Mouse (Mus musculus): ENCODE results near the gene Cdh11.
"Not testable (repeated sequence)": the region's sequence is repeated elsewhere in the genome, so short reads cannot be mapped to it uniquely, and the experiment has no call there.

Gene Cdh11

GRCm38 (mm10) chr8:102707305-102707704 is 78.1 kb downstream of the Cdh11 start:
- DNase-seq: no peak

- no peak for DNase-seq
Measured at GRCm38 (mm10) chr8:102705376-102705905, 80.0 kb downstream of the Cdh11 start.

GRCm38 (mm10) chr8:102700245-102700644 is 85.2 kb downstream of the Cdh11 start:
- no peak for DNase-seq

- DNase-seq: no peak
Measured at GRCm38 (mm10) chr8:102698232-102698837, 87.1 kb downstream of the Cdh11 start.

- DNase-seq: no peak
Measured at GRCm38 (mm10) chr8:102693465-102693864, 92.0 kb downstream of the Cdh11 start.

GRCm38 (mm10) chr8:102685491-102685890 is 100.0 kb downstream of the Cdh11 start:
- DNase-seq: not testable (repeated sequence)

- DNase-seq: no peak
Measured at GRCm38 (mm10) chr8:102685023-102685422, 100.4 kb downstream of the Cdh11 start.

- DNase-seq: no peak
Measured at GRCm38 (mm10) chr8:102677148-102677547, 108.3 kb downstream of the Cdh11 start.

GRCm38 (mm10) chr8:102664561-102664960 is 120.9 kb downstream of the Cdh11 start:
- not testable (repeated sequence) for DNase-seq

GRCm38 (mm10) chr8:102656529-102656928 is 128.9 kb downstream of the Cdh11 start:
- DNase-seq: no peak

- DNase-seq: no peak
Measured at GRCm38 (mm10) chr8:102651964-102652363, 133.5 kb downstream of the Cdh11 start.

- DNase-seq: no peak
Measured at GRCm38 (mm10) chr8:102627151-102627550, 158.3 kb downstream of the Cdh11 start.

- DNase-seq: no peak
Measured at GRCm38 (mm10) chr8:102612146-102612545, 173.3 kb downstream of the Cdh11 start.

GRCm38 (mm10) chr8:102601327-102601726 is 184.1 kb downstream of the Cdh11 start:
- DNase-seq: no peak

- no peak for DNase-seq
Measured at GRCm38 (mm10) chr8:102596523-102596922, 188.9 kb downstream of the Cdh11 start.

- DNase-seq: no peak
Measured at GRCm38 (mm10) chr8:102593899-102594298, 191.5 kb downstream of the Cdh11 start.

All from cerebellum, postnatal 25 days (tissue).